Mouse (Mus musculus) olfactory bulb, adult 2 months (tissue): Measurements from ENCODE around the gene Mab21l3.

ENCODE experiments used
- CTCF ChIP-seq: fragments of 200-500 bp; IDR thresholded peaks from 2 replicates; pipeline ENCODE4 v1.5.1; 2012; ENCODE audit warnings: low read depth, mild to moderate bottlenecking, low read length, moderate library complexity; ENCODE audit not compliant: insufficient read depth
- POLR2A ChIP-seq: fragments of 200-500 bp; IDR thresholded peaks from 2 replicates; pipeline ENCODE4 v1.6.1; 2012; ENCODE audit warnings: mild to moderate bottlenecking, low read depth, low read length, moderate library complexity; ENCODE audit not compliant: insufficient read depth

DNA sequence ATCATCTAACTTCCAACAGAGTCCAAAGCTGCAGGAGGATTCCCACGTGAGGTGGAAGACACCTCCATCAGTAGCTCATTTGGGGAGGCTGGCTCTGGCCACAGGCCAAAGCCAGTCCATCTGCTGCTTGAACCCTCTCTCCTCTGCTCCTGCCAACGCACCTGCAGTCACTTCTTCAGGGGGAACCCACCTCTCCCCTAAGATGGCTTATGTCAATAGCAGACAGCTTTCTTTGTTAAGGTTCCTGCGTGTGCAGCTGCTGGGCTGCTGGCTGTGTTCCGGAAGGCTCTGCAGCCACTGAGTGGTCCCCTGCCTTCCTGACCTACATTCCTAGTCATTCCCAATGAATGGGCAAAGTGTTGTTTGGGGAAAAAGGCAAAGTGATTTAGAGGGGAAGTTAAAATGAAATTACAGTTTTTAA is 18.3 kb upstream of the Mab21l3 start:
- TF ChIP-seq POLR2A (no peak), CTCF (no peak)
